Mouse (Mus musculus): Measurements from ENCODE around the gene Hipk4. TPM values are rescaled to one million over a fixed set of nuclear protein-coding genes. Genes with fewer than 3 reads are reported as not detected.
A peak's percentile ranks its signal among the peaks of the same experiment; 100 is the strongest.

Hipk4 gene
- total and polyA plus RNA-seq, 3 experiments = 0.09 to 0.16 TPM; not detected in 1

- peaks cover 0 to 13% of the 10 kb centered on the region in 2 experiments; a peak in 2 of 4 replicates for H3K4me1 ChIP-seq (ENCODE audit: control insufficient read depth in 1 of 2, insufficient read depth in 2 of 2)
- H3K9me3 ChIP-seq (replicated peaks; ENCODE audit: low read length) = no peaks in the 10 kb centered on the region
- in situ Hi-C loops (cut with MboI; ENCODE audit: low pct_ligation_motif_present, low pct_unique_long_range_greater_than_20kb, low sequenced_read_pairs) (no loop called here), dilution Hi-C loops (cut with MboI; ENCODE audit: extremely low pct_ligation_motif_present, extremely low pct_unique_long_range_greater_than_20kb, low sequenced_read_pairs) (no loop called here)
- H3K27me3 ChIP-seq (replicated peaks) = no peaks in the 10 kb centered on the region
- no peak overlapping the region for H3K4me3 ChIP-seq (replicated peaks in 1 of 3; ENCODE audit: low read depth in 2 of 3, low read length in 2 of 3, poor library complexity in 1 of 3)
- H3K27ac ChIP-seq (ENCODE audit: insufficient read depth, low read depth) = no peak overlapping the region
- DNase-seq (ENCODE audit: extremely low read depth) = no peak
- no peak for TF ChIP-seq ETS1 (conservative IDR thresholded peaks at IDR 0.05; ENCODE audit: low read depth, low read length)
- no peak for TF ChIP-seq MXI1 (IDR thresholded peaks at IDR 0.05; ENCODE audit: low read depth, low read length)
- TF ChIP-seq KAT2A (IDR thresholded peaks at IDR 0.05; ENCODE audit: insufficient replicate concordance, low read length) = no peak
- TF ChIP-seq USF1 (IDR thresholded peaks at IDR 0.05; ENCODE audit: low read depth, low read length) = no peak
- no peak overlapping the region for H3K4me2 ChIP-seq (ENCODE audit: insufficient read depth, low read depth, poor library complexity, severe bottlenecking)
- H3K79me2 ChIP-seq (replicated peaks; ENCODE audit: control insufficient read depth, extremely low read depth, insufficient read depth, poor library complexity, severe bottlenecking) = no peaks in the 10 kb centered on the region
- peaks cover 0 to 25% of the 10 kb centered on the region in 2 experiments for H3K36me3 ChIP-seq (replicated peaks in 1 of 2; ENCODE audit: control insufficient read depth in 1 of 2, insufficient read depth in 1 of 2, low read length in 1 of 2)
- H3K9ac ChIP-seq (ENCODE audit: insufficient read depth, low read depth) = no peak overlapping the region
Observed at GRCm38 (mm10) chr7:27541922-27542321, 18.9 kb downstream of the Hipk4 start.

DNA sequence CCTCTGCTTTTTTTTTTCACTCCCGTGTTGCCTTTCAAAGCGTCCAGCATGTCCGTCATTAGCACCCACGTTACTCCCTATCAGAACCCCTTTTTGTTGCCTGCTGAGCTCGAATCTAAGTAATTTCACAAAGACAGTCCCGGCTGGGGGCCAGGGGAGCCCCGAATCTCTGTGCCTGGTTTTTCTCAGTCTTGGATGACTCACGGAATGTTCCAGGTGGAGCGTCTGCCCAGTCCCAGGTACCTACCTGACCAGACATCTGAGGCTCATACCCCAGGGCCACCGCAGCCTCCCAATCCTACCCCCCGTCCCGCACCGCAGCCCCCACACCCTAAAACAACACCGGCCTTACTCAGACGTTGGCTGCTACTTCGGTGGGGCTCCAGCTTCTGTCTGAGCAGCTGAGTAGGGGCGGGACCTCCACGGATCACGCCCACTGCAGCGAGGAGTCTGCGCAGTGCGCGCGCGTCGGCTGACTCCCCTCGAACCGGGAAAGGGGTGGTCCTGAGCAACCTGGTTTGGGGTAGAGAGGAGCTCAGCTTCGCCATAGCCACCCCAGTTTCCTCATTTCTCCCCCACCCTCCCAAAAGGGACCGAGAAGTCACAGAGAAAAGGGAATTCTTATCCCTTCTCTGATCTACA is 19.4 kb downstream of the Hipk4 start:
- Histone ChIP-seq H3K9me3 (replicated peaks; ENCODE audit: low read length) (no peaks in the 10 kb centered on the region), H3K9ac (ENCODE audit: insufficient read depth, low read depth) (peak overlapping the region; percentile 7; the same call in 1 of the 2 replicates), H3K79me2 (replicated peaks; ENCODE audit: control insufficient read depth, extremely low read depth, insufficient read depth, poor library complexity, severe bottlenecking) (no peaks in the 10 kb centered on the region), H3K4me1 (ENCODE audit: control insufficient read depth in 1 of 2, insufficient read depth in 2 of 2) (peaks cover 0 to 10% of the 10 kb centered on the region in 2 experiments; a peak in 2 of 4 replicates), H3K27ac (ENCODE audit: insufficient read depth, low read depth) (no peak overlapping the region), H3K4me3 (replicated peaks in 1 of 3; ENCODE audit: low read depth in 2 of 3, low read length in 2 of 3, poor library complexity in 1 of 3) (peak overlapping the region; percentile 18 to 50 (median 38)), H3K4me2 (ENCODE audit: insufficient read depth, low read depth, poor library complexity, severe bottlenecking) (peak overlapping the region; percentile 71), H3K27me3 (replicated peaks) (no peaks in the 10 kb centered on the region), H3K36me3 (replicated peaks in 1 of 2; ENCODE audit: control insufficient read depth in 1 of 2, insufficient read depth in 1 of 2, low read length in 1 of 2) (peaks cover 0 to 21% of the 10 kb centered on the region in 2 experiments)
- dilution Hi-C loops (cut with MboI; ENCODE audit: extremely low pct_ligation_motif_present, extremely low pct_unique_long_range_greater_than_20kb, low sequenced_read_pairs) (no loop called here), in situ Hi-C loops (cut with MboI; ENCODE audit: low pct_ligation_motif_present, low pct_unique_long_range_greater_than_20kb, low sequenced_read_pairs) (no loop called here)
- peak; percentile 29 for DNase-seq (ENCODE audit: extremely low read depth)
- TF ChIP-seq CHD1 (IDR thresholded peaks at IDR 0.05; ENCODE audit: low read depth, low read length) = no peak
- TF ChIP-seq ELF1 (IDR thresholded peaks at IDR 0.05; ENCODE audit: low read depth, low read length) = 0 out of 2 replicates have a peak, but pooled peaks have one; percentile 9
- TF ChIP-seq MEF2A (IDR thresholded peaks at IDR 0.05; ENCODE audit: borderline replicate concordance, low read depth, low read length) = no peak
- no peak for TF ChIP-seq USF2 (conservative IDR thresholded peaks at IDR 0.05; ENCODE audit: low read depth, low read length)
- TF ChIP-seq SIN3A (IDR thresholded peaks at IDR 0.05; ENCODE audit: low read length) = no peak
- TF ChIP-seq RCOR1 (conservative IDR thresholded peaks at IDR 0.05; ENCODE audit: low read depth, low read length) = no peak
- TF ChIP-seq TCF12 (IDR thresholded peaks at IDR 0.05; ENCODE audit: low read depth, low read length) = 0 out of 2 replicates have a peak, but pooled peaks have one; percentile 36
- no peak for TF ChIP-seq POLR2AphosphoS2 (IDR thresholded peaks at IDR 0.05; ENCODE audit: low read depth, low read length)
- TF ChIP-seq ETS1 (conservative IDR thresholded peaks at IDR 0.05; ENCODE audit: low read depth, low read length) = no peak
- TF ChIP-seq HCFC1 (IDR thresholded peaks at IDR 0.05; ENCODE audit: low read depth, low read length) = no peak
- TF ChIP-seq ZC3H11A (IDR thresholded peaks at IDR 0.05; ENCODE audit: low read depth, low read length) = no peak
- TF ChIP-seq JUND (conservative IDR thresholded peaks at IDR 0.05; ENCODE audit: low read depth, low read length) = no peak
- TF ChIP-seq ZKSCAN1 (IDR thresholded peaks at IDR 0.05; ENCODE audit: borderline replicate concordance, low read depth, low read length) = no peak
- no peak for TF ChIP-seq JUN (IDR thresholded peaks at IDR 0.05; ENCODE audit: insufficient read depth, low read depth, low read length)
- no peak for TF ChIP-seq ZMIZ1 (IDR thresholded peaks at IDR 0.05; ENCODE audit: low read depth, low read length)
- TF ChIP-seq NRF1 (IDR thresholded peaks at IDR 0.05; ENCODE audit: low read depth, low read length) = peak; percentile 92
- no peak for TF ChIP-seq PAX5 (IDR thresholded peaks at IDR 0.05; ENCODE audit: low read length)
- no peak for TF ChIP-seq CTCF (conservative IDR thresholded peaks at IDR 0.05 in 1 of 2, IDR thresholded peaks at IDR 0.05 in 1 of 2; ENCODE audit: low read depth in 2 of 2, low read length in 2 of 2)
- TF ChIP-seq KAT2A (IDR thresholded peaks at IDR 0.05; ENCODE audit: insufficient replicate concordance, low read length) = no peak
- peak; percentile 19; the same call in 1 of the 2 replicates for TF ChIP-seq IRF4 (IDR thresholded peaks at IDR 0.05; ENCODE audit: low read depth, low read length)
- TF ChIP-seq MXI1 (IDR thresholded peaks at IDR 0.05; ENCODE audit: low read depth, low read length) = no peak
- TF ChIP-seq TBP (conservative IDR thresholded peaks at IDR 0.05; ENCODE audit: low read depth, low read length) = no peak
- no peak for TF ChIP-seq MAFK (IDR thresholded peaks at IDR 0.05; ENCODE audit: insufficient replicate concordance, low read length)
- TF ChIP-seq UBTF (IDR thresholded peaks at IDR 0.05; ENCODE audit: low read depth, low read length) = no peak
- no peak for TF ChIP-seq CHD2 (IDR thresholded peaks at IDR 0.05; ENCODE audit: low read length)
- TF ChIP-seq POLR2A (IDR thresholded peaks at IDR 0.05; ENCODE audit: low read depth, low read length) = peak; percentile 67
- 0 out of 2 replicates have a peak, but pooled peaks have one; percentile 63 for TF ChIP-seq NELFE (IDR thresholded peaks at IDR 0.05; ENCODE audit: low read depth, low read length)
